ENCODE assay signal across 9 mouse cellular contexts in the genomic region with DNA sequence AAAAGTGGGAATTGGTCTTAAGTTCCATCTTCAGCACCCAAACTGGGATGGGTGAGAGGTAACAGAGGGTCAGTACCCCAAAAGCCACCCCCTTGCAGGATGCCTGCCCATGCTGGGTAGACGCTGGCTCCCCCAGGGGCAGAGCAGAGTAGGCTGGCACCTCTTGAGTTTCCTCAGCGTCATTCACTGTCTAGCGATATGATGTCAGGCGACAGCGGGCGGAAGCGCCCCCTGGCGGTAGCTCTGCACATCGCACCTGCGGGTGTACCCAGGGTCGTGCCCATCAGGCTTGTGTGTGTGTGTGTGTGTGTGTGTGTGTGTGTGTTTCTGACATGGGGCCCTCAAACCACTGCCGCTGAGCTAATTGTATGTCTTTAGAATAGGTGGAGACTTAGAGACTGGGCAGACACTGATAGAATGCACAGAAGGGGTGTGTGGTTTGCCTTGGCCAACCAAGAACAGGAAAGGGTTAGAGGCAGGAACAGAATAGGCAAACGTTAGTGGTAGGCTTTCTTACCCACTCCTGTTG. TPM values are rescaled to one million over a fixed set of nuclear protein-coding genes. Genes with fewer than 3 reads are reported as not detected.
DNase-seq lines count a peak whose midpoint lies in the region; ATAC-seq and TF ChIP-seq lines count a peak whose summit lies in the region.
"Had no signal": no experiment of that assay in that cellular context is flagged by ENCODE, and none has a peak within 500 bp of the region (broad histone marks: within the 10 kb centered on the region; RNA-seq: fewer than 3 reads in every experiment).

No protein-coding gene starts in this region.

- H3K36me3 ChIP-seq in CH12.LX (replicated peaks in 1 of 2; ENCODE audit: control insufficient read depth in 1 of 2, insufficient read depth in 1 of 2, low read length in 1 of 2): no peaks in the 10 kb centered on the region
- H3K36me3 ChIP-seq in heart, embryonic 14.5 days (ENCODE audit: control insufficient read depth, insufficient read depth, low read length): no peaks in the 10 kb centered on the region
- H3K36me3 ChIP-seq in liver, postnatal 0 days (replicated peaks; ENCODE audit: insufficient read depth, low read length): no peaks in the 10 kb centered on the region
- H3K36me3 ChIP-seq in neural tube, embryonic 13.5 days: no peaks in the 10 kb centered on the region
- no peaks in the 10 kb centered on the region for H3K36me3 ChIP-seq in thymus, adult 2 months (ENCODE audit: control insufficient read depth, insufficient read depth, low read length)

- H3K79me2 ChIP-seq in CH12.LX (replicated peaks; ENCODE audit: control insufficient read depth, extremely low read depth, insufficient read depth, poor library complexity, severe bottlenecking): no peaks in the 10 kb centered on the region

- dilution Hi-C loops in CH12.LX (cut with MboI; ENCODE audit: extremely low pct_ligation_motif_present, extremely low pct_unique_long_range_greater_than_20kb, low sequenced_read_pairs): loop anchor here (25.0 kb wide), 1 partner anchor 207 kb away; no protein-coding TSS in a partner anchor

- TF ChIP-seq RAD21 in CH12.LX (IDR thresholded peaks at IDR 0.05; ENCODE audit: low read depth, low read length): peak; percentile 75

- no peak for TF ChIP-seq EP300 in CH12.LX (IDR thresholded peaks at IDR 0.05; ENCODE audit: low read length)
- no peak for TF ChIP-seq EP300 in liver, postnatal 0 days (IDR thresholded peaks at IDR 0.05; ENCODE audit: low read depth)

- under 1% methylated on average over 13 of the region's 13 CpGs for WGBS in bone marrow, adult 2 months
- 3% methylated on average over 13 of the region's 13 CpGs for WGBS in heart, embryonic 14.5 days
- WGBS in liver, postnatal 0 days (ENCODE audit: insufficient replicate concordance): under 1% methylated on average over 13 of the region's 13 CpGs
- WGBS in neural tube, embryonic 13.5 days: 2% methylated on average over 13 of the region's 13 CpGs
- WGBS in thymus, adult 2 months: under 1% methylated on average over 13 of the region's 13 CpGs

- no peak overlapping the region for H3K9ac ChIP-seq in CH12.LX (ENCODE audit: insufficient read depth, low read depth)
- H3K9ac ChIP-seq in heart, embryonic 14.5 days (ENCODE audit: low read length): no peak overlapping the region
- H3K9ac ChIP-seq in liver, postnatal 0 days (replicated peaks): no peak overlapping the region
- H3K9ac ChIP-seq in neural tube, embryonic 13.5 days: no peak overlapping the region

- H3K9me3 ChIP-seq in CH12.LX (replicated peaks; ENCODE audit: low read length): peaks cover 6% of the 10 kb centered on the region
- no peaks in the 10 kb centered on the region for H3K9me3 ChIP-seq in heart, embryonic 14.5 days (ENCODE audit: control insufficient read depth, low read length)
- H3K9me3 ChIP-seq in liver, postnatal 0 days (ENCODE audit: low read length): no peaks in the 10 kb centered on the region
- no peaks in the 10 kb centered on the region for H3K9me3 ChIP-seq in neural tube, embryonic 13.5 days

- TF ChIP-seq POLR2A in CH12.LX (IDR thresholded peaks at IDR 0.05; ENCODE audit: low read depth, low read length): no peak
- TF ChIP-seq POLR2A in bone marrow, adult 2 months (IDR thresholded peaks at IDR 0.05; ENCODE audit: borderline replicate concordance, control insufficient read depth, low read depth, low read length): no peak
- TF ChIP-seq POLR2A in embryonic fibroblast, embryonic 13.5 days (IDR thresholded peaks at IDR 0.05; ENCODE audit: low read depth, low read length): no peak
- TF ChIP-seq POLR2A in thymus, adult 2 months (IDR thresholded peaks at IDR 0.05; ENCODE audit: control insufficient read depth, extremely low read depth, insufficient read depth, low read length, poor library complexity): no peak

- DNase-seq in CH12.LX (ENCODE audit: extremely low read depth): peak; percentile 77
- DNase-seq in kidney, postnatal 14 days: peak; percentile 86
- peak; percentile 88 for DNase-seq in liver, postnatal 0 days
- DNase-seq in thymus, adult 2 months: peak; percentile 91

- H3K4me3 ChIP-seq in CH12.LX (replicated peaks in 1 of 3; ENCODE audit: low read depth in 2 of 3, low read length in 2 of 3, poor library complexity in 1 of 3): no peak overlapping the region
- H3K4me3 ChIP-seq in bone marrow, adult 2 months (replicated peaks; ENCODE audit: control insufficient read depth, low read depth, low read length): no peak overlapping the region
- H3K4me3 ChIP-seq in embryonic fibroblast, embryonic 13.5 days (ENCODE audit: insufficient read depth, low read length): no peak overlapping the region
- no peak overlapping the region for H3K4me3 ChIP-seq in heart, embryonic 14.5 days (ENCODE audit: control insufficient read depth in 1 of 2, insufficient read depth in 1 of 2, low read depth in 1 of 2, low read length in 2 of 2)
- H3K4me3 ChIP-seq in liver, postnatal 0 days (ENCODE audit: low read depth, low read length): no peak overlapping the region
- H3K4me3 ChIP-seq in neural tube, embryonic 13.5 days: no peak overlapping the region
- H3K4me3 ChIP-seq in thymus, adult 2 months (ENCODE audit: control insufficient read depth, insufficient read depth, low read length): no peak overlapping the region

- peak; percentile 48; the same call in 1 of the 2 replicates for ATAC-seq in heart, embryonic 14.5 days (ENCODE audit: insufficient number of reproducible peaks, insufficient read depth, low FRiP score, low read depth)
- peak; percentile 73 for ATAC-seq in liver, postnatal 0 days
- ATAC-seq in neural tube, embryonic 13.5 days (ENCODE audit: low read depth): peak; percentile 68

- no peak overlapping the region for H3K4me2 ChIP-seq in CH12.LX (ENCODE audit: insufficient read depth, low read depth, poor library complexity, severe bottlenecking)
- H3K4me2 ChIP-seq in heart, embryonic 14.5 days (ENCODE audit: low read length): no peak overlapping the region
- no peak overlapping the region for H3K4me2 ChIP-seq in liver, postnatal 0 days (ENCODE audit: low read depth, low read length)
- H3K4me2 ChIP-seq in neural tube, embryonic 13.5 days: no peak overlapping the region

- peaks cover 49% of the 10 kb centered on the region for H3K27me3 ChIP-seq in CH12.LX (replicated peaks)
- no peaks in the 10 kb centered on the region for H3K27me3 ChIP-seq in heart, embryonic 14.5 days (ENCODE audit: control insufficient read depth, insufficient read depth, low read length)
- H3K27me3 ChIP-seq in liver, postnatal 0 days (ENCODE audit: insufficient read depth, low read length): no peaks in the 10 kb centered on the region
- H3K27me3 ChIP-seq in neural tube, embryonic 13.5 days: peaks cover 5% of the 10 kb centered on the region; the same call in 1 of the 2 replicates
- H3K27me3 ChIP-seq in thymus, adult 2 months (ENCODE audit: control insufficient read depth, insufficient read depth, low read length): no peaks in the 10 kb centered on the region

- in situ Hi-C loops in CH12.LX (cut with MboI; ENCODE audit: low pct_ligation_motif_present, low pct_unique_long_range_greater_than_20kb, low sequenced_read_pairs): loop anchor here (5.0 kb wide), 2 partner anchors 38 to 148 kb away; no protein-coding TSS in a partner anchor

- peaks cover 4 to 12% of the 10 kb centered on the region in 2 experiments; a peak in 2 of 4 replicates for H3K4me1 ChIP-seq in CH12.LX (ENCODE audit: control insufficient read depth in 1 of 2, insufficient read depth in 2 of 2)
- H3K4me1 ChIP-seq in bone marrow, adult 2 months (ENCODE audit: control insufficient read depth, insufficient read depth, low read length): no peaks in the 10 kb centered on the region
- H3K4me1 ChIP-seq in embryonic fibroblast, embryonic 13.5 days (ENCODE audit: control insufficient read depth, insufficient read depth, low read length): peaks cover 3% of the 10 kb centered on the region; the same call in 1 of the 2 replicates
- 0 out of 4 replicates have a peak, but pooled peaks cover 0 to 2% of the 10 kb centered on the region in 2 experiments for H3K4me1 ChIP-seq in heart, embryonic 14.5 days (ENCODE audit: control insufficient read depth in 2 of 2, insufficient read depth in 2 of 2, low read length in 2 of 2)
- 0 out of 2 replicates have a peak, but pooled peaks cover 3% of the 10 kb centered on the region for H3K4me1 ChIP-seq in liver, postnatal 0 days (ENCODE audit: insufficient read depth)
- H3K4me1 ChIP-seq in neural tube, embryonic 13.5 days (replicated peaks): no peaks in the 10 kb centered on the region
- peaks cover 4% of the 10 kb centered on the region; the same call in 1 of the 2 replicates for H3K4me1 ChIP-seq in thymus, adult 2 months (replicated peaks; ENCODE audit: control insufficient read depth, insufficient read depth, low read length)

- no peak overlapping the region for H3K27ac ChIP-seq in CH12.LX (ENCODE audit: insufficient read depth, low read depth)
- H3K27ac ChIP-seq in bone marrow, adult 2 months (ENCODE audit: control insufficient read depth, insufficient read depth, low read depth, low read length, poor library complexity): no peak overlapping the region
- H3K27ac ChIP-seq in embryonic fibroblast, embryonic 13.5 days (ENCODE audit: insufficient read depth, low read length): no peak overlapping the region
- H3K27ac ChIP-seq in heart, embryonic 14.5 days (replicated peaks in 1 of 2; ENCODE audit: control insufficient read depth in 1 of 2, insufficient read depth in 1 of 2, low read depth in 2 of 2, low read length in 2 of 2): no peak overlapping the region
- no peak overlapping the region for H3K27ac ChIP-seq in liver, postnatal 0 days (ENCODE audit: low read depth)
- no peak overlapping the region for H3K27ac ChIP-seq in neural tube, embryonic 13.5 days (replicated peaks)
- H3K27ac ChIP-seq in thymus, adult 2 months (ENCODE audit: control insufficient read depth, insufficient read depth, low read length): no peak overlapping the region

- TF ChIP-seq CTCF in CH12.LX (conservative IDR thresholded peaks at IDR 0.05 in 1 of 2, IDR thresholded peaks at IDR 0.05 in 1 of 2; ENCODE audit: low read depth in 2 of 2, low read length in 2 of 2): peak; percentile 65 to 95
- peak; percentile 96 for TF ChIP-seq CTCF in bone marrow, adult 2 months (IDR thresholded peaks at IDR 0.05; ENCODE audit: control insufficient read depth, insufficient read depth, low read length)
- TF ChIP-seq CTCF in embryonic fibroblast, embryonic 13.5 days (IDR thresholded peaks at IDR 0.05; ENCODE audit: borderline replicate concordance, insufficient read depth, low read length): peak; percentile 96
- TF ChIP-seq CTCF in liver, postnatal 0 days (IDR thresholded peaks at IDR 0.05; ENCODE audit: low read depth): peak; percentile 98
- TF ChIP-seq CTCF in thymus, adult 2 months (IDR thresholded peaks at IDR 0.05; ENCODE audit: borderline replicate concordance, control insufficient read depth, extremely low read depth, insufficient read depth, low read length, poor library complexity): peak; percentile 99

RNA-seq across cellular contexts. Expression of gene Cebpb, which starts 8.7 kb away (rescaled TPM):
- total RNA-seq in CH12.LX (2012; rRNA removed) (2.3 and 6.2 TPM in 2 replicates), CH12.LX (2014; rRNA removed) (0.19 TPM in 1 of 2 replicates, not detected in the other)
- 0.24 TPM in 1 of 2 replicates, not detected in the other for polyA plus RNA-seq in CH12.LX (2012; ENCODE audit: insufficient read length, low read depth)
- polyA plus RNA-seq in bone marrow, adult 2 months (2011; ENCODE audit: insufficient read depth, insufficient read length, low replicate concordance, missing spikeins): 13.0 and 19.5 TPM in 2 replicates
- polyA plus RNA-seq in embryonic fibroblast, embryonic 13.5 days (2011; ENCODE audit: insufficient read length, low read depth, missing spikeins): 43.4 and 44.0 TPM in 2 replicates
- polyA plus RNA-seq in heart, embryonic 14.5 days (2014; fragmentation: Nextera tagmentation; extraction: Ambion mirVana): 14.2 and 17.0 TPM in 2 replicates
- polyA plus RNA-seq in liver, postnatal 0 days (2015; fragmentation: Nextera tagmentation; extraction: Ambion mirVana): 27.5 and 43.6 TPM in 2 replicates
- polyA plus RNA-seq in neural tube, embryonic 13.5 days (2015; fragmentation: Nextera tagmentation; extraction: Ambion mirVana): 2.2 and 2.3 TPM in 2 replicates
- 69.6 and 135 TPM in 2 replicates for polyA plus RNA-seq in thymus, adult 2 months (2012; rRNA removed)

RNA-seq across cellular contexts. Expression of gene Tmem189, which starts 9.7 kb away (rescaled TPM):
- total RNA-seq in CH12.LX (2012; rRNA removed): 30.9 and 31.0 TPM in 2 replicates
- 25.1 and 27.9 TPM in 2 replicates for total RNA-seq in CH12.LX (2014; rRNA removed)
- 29.4 and 29.5 TPM in 2 replicates for polyA plus RNA-seq in CH12.LX (2012; ENCODE audit: insufficient read length, low read depth)
- 20.8 and 36.2 TPM in 2 replicates for polyA plus RNA-seq in bone marrow, adult 2 months (2011; ENCODE audit: insufficient read depth, insufficient read length, low replicate concordance, missing spikeins)
- polyA plus RNA-seq in embryonic fibroblast, embryonic 13.5 days (2011; ENCODE audit: insufficient read length, low read depth, missing spikeins): 31.3 and 37.9 TPM in 2 replicates
- polyA plus RNA-seq in heart, embryonic 14.5 days (2014; fragmentation: Nextera tagmentation; extraction: Ambion mirVana): 40.6 and 40.9 TPM in 2 replicates
- 9.8 and 10.1 TPM in 2 replicates for polyA plus RNA-seq in liver, postnatal 0 days (2015; fragmentation: Nextera tagmentation; extraction: Ambion mirVana)
- polyA plus RNA-seq in neural tube, embryonic 13.5 days (2015; fragmentation: Nextera tagmentation; extraction: Ambion mirVana): 40.1 and 41.9 TPM in 2 replicates
- 209 and 215 TPM in 2 replicates for polyA plus RNA-seq in thymus, adult 2 months (2012; rRNA removed)

RNA-seq across cellular contexts. Expression of gene Gm20431, which starts 18.7 kb away (rescaled TPM):
- total RNA-seq in CH12.LX (2012; rRNA removed) (10.3 and 15.0 TPM in 2 replicates), CH12.LX (2014; rRNA removed) (not detected in 2 replicates)
- polyA plus RNA-seq in CH12.LX (2012; ENCODE audit: insufficient read length, low read depth): 2.4 TPM in 1 of 2 replicates, not detected in the other
- not detected in 2 replicates for polyA plus RNA-seq in bone marrow, adult 2 months (2011; ENCODE audit: insufficient read depth, insufficient read length, low replicate concordance, missing spikeins)
- polyA plus RNA-seq in embryonic fibroblast, embryonic 13.5 days (2011; ENCODE audit: insufficient read length, low read depth, missing spikeins): 6.0 and 17.3 TPM in 2 replicates
- 0.19 and 5.2 TPM in 2 replicates for polyA plus RNA-seq in heart, embryonic 14.5 days (2014; fragmentation: Nextera tagmentation; extraction: Ambion mirVana)
- polyA plus RNA-seq in liver, postnatal 0 days (2015; fragmentation: Nextera tagmentation; extraction: Ambion mirVana): 1.7 and 2.4 TPM in 2 replicates
- polyA plus RNA-seq in neural tube, embryonic 13.5 days (2015; fragmentation: Nextera tagmentation; extraction: Ambion mirVana): 9.1 and 9.3 TPM in 2 replicates
- polyA plus RNA-seq in thymus, adult 2 months (2012; rRNA removed): 9.5 and 15.3 TPM in 2 replicates
- polyA plus RNA-seq: large intestine, adult 2 months had no signal

RNA-seq across cellular contexts. Expression of gene Ube2v1, which starts 48.1 kb away (rescaled TPM):
- total RNA-seq in CH12.LX (2012; rRNA removed) (126 TPM in 2 replicates), CH12.LX (2014; rRNA removed) (84.0 and 92.8 TPM in 2 replicates)
- 157 and 184 TPM in 2 replicates for polyA plus RNA-seq in CH12.LX (2012; ENCODE audit: insufficient read length, low read depth)
- polyA plus RNA-seq in bone marrow, adult 2 months (2011; ENCODE audit: insufficient read depth, insufficient read length, low replicate concordance, missing spikeins): 73.5 and 124 TPM in 2 replicates
- polyA plus RNA-seq in embryonic fibroblast, embryonic 13.5 days (2011; ENCODE audit: insufficient read length, low read depth, missing spikeins): 227 and 265 TPM in 2 replicates
- 166 and 175 TPM in 2 replicates for polyA plus RNA-seq in heart, embryonic 14.5 days (2014; fragmentation: Nextera tagmentation; extraction: Ambion mirVana)
- 122 TPM in 2 replicates for polyA plus RNA-seq in liver, postnatal 0 days (2015; fragmentation: Nextera tagmentation; extraction: Ambion mirVana)
- polyA plus RNA-seq in neural tube, embryonic 13.5 days (2015; fragmentation: Nextera tagmentation; extraction: Ambion mirVana): 326 and 340 TPM in 2 replicates
- polyA plus RNA-seq in thymus, adult 2 months (2012; rRNA removed): 161 and 174 TPM in 2 replicates
